Mouse (Mus musculus) liver, adult (tissue): ENCODE results near the gene Fosl2.

Source experiments
- GATA4 ChIP-seq: IDR thresholded peaks from 2 replicates; pipeline ENCODE4 v1.6.1; 2014; ENCODE audit warnings: mild to moderate bottlenecking, low read length; ENCODE audit not compliant: insufficient replicate concordance

Gene Fosl2

GRCm38 (mm10) chr5:32146281-32146680 lies 10.7 kb downstream of the Fosl2 start:
- no peak for TF ChIP-seq GATA4

DNA sequence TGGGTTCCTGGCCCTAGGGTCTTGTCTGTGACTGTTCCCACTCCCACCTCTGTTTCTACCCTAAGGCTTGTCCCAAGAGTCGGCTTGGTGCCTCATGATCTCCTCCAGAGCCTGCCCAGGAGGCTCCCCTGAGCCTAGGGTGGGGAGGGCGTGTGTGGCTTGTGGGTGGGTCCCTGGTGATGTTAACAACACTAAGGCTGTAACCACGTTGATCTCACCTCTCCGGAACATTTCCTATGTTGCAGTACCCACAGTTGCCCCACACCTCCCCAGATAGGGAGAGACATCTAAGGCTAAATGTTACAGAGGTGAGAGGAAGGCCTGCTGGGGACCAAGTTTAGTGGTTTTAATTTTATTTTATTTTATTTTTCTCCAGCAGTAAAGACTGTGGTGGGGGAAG lies 13.0 kb downstream of the Fosl2 start:
- TF ChIP-seq GATA4 = no peak

DNA sequence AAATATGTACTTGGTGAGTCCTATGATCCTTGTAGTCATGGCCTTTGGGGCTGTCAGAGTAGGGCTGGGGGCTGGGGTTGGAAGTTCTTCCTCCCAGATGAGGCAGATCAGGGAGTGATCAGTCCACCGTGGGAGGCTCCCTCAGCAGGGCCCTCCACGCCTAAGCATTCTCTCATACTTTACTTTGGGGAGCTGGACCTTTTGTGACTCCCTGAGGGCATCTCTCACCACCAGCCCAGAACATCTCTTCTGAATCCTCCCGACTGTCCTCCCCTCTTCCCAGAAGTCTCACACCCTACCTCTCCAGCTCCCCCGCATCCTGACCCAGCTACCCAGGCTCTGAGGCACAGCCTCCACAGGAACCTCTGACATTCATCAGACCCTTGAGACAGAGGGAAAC lies 15.6 kb downstream of the Fosl2 start:
- no peak for TF ChIP-seq GATA4

DNA sequence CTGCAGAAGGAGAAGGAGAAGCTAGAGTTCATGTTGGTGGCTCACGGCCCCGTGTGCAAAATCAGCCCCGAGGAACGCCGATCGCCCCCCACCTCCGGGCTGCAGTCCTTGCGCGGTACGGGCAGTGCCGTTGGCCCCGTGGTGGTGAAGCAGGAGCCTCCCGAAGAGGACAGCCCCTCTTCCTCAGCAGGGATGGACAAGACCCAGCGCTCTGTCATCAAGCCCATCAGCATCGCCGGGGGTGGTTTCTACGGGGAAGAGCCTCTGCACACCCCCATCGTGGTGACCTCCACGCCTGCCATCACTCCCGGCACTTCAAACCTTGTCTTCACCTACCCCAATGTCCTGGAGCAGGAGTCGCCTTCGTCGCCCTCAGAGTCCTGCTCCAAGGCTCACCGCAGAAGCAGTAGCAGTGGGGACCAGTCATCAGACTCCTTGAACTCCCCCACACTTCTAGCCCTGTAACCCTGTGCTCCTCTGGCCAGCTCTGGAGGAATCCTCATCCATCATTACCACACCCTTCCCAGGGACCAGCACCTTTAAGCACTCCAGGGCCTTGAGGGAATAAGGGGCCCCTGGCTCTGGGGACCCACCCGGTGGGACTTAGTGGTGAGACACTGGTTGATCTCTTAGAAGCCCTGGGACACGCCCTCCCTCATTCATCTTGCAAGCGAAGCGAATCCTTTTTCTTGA lies 17.3 kb downstream of the Fosl2 start:
- TF ChIP-seq GATA4 = no peak

DNA sequence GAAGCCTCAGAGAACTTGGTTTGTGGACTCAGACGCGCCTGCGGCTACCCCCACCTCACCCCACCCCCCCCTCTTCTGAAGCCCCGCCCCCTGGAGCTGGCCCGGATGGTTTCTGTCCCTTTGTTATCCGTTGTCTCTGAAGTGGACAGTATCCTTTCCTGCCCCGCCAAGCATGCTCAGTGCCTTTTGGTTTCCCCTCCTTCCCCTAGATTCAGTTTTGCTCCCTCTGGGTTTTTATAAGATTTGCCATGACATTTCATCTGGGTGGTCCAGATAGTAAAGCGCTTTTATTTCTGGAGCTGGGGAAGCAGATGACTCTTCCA lies 17.8 kb downstream of the Fosl2 start:
- no peak for TF ChIP-seq GATA4

- no peak for TF ChIP-seq GATA4
These were observed 18.3 kb downstream of the Fosl2 start for GRCm38 (mm10) chr5:32153791-32154490.

- TF ChIP-seq GATA4 = no peak
These were observed 19.5 kb downstream of the Fosl2 start for GRCm38 (mm10) chr5:32154931-32155688.

DNA sequence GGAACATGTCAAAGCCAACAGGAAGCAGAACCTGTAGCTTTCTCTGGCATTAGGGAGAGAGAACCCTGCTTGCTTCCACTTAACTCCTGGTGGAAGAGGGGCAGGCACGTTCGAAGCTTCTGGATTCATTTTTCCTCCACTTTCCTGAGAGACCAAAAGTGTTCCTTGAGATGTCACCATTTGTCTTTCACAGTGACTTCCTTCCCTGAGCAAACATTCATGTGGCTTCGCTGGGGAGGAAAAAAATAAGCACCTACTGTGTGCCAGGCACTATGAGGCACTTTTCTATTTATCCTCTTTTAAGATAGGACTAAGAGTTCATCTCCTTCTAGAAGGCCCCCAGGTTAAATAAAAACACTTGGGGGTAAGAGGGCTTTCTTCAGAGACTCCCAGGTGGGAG lies 20.3 kb downstream of the Fosl2 start:
- no peak for TF ChIP-seq GATA4

GRCm38 (mm10) chr5:32163478-32164043 lies 28.0 kb downstream of the Fosl2 start:
- no peak for TF ChIP-seq GATA4

GRCm38 (mm10) chr5:32172188-32172587 lies 36.6 kb downstream of the Fosl2 start:
- no peak for TF ChIP-seq GATA4

DNA sequence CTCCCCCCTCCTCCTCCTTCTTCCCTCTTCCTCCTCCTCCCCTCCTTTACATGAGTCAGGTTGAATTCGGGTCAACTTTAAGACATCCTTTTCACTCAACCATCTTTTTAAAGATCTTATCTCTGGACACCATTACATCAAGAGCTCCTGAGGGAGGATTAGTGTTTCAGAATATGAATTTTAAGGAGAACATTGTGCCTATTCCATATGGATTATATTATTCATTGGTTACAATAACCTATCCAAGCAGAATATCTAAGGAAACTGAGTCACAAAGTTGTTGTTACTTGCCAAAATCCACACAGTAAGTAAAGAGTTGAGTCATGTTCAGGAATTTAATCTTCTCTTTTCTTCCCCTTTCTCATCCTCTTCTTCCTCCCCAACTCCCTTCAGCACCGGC lies 41.2 kb downstream of the Fosl2 start:
- TF ChIP-seq GATA4 = no peak

GRCm38 (mm10) chr5:32177737-32178136 lies 42.1 kb downstream of the Fosl2 start:
- no peak for TF ChIP-seq GATA4

DNA sequence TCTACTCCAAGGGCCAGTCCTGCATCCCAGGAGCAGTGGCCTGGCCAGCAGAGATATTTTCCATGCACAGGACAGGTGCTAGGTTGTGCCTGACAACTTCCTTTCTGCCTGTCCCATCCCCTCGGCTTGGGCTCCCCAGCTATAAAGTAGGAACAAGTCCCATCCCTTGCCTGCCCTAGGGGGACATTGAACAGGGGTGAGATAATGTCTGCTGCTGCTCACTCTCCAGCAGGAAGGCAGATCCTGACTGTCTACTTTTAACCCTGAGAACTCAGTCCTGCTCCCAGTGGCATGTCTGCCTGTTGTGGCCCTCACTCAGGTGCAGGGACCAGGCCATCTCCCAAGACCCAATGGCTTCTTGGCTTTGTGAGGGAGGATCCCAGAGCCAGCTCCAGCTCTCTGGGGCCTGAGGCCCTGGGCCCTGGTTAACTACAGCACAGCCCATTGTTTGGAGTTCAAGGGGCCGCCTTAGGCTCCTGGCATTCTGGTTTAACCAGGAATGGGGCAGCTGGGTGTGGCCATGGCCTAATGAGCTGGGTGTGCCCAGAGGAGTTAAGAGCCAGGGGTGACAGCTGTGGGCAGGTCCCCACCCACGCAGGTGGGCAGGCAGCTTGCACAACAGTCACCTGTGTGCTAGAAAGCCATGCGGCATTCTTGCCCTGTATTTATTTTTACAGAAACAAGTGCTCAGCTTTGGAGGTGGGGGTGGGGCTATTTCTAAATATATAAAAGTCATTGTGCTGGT lies 47.5 kb downstream of the Fosl2 start:
- no peak for TF ChIP-seq GATA4

GRCm38 (mm10) chr5:32187717-32188116 lies 52.1 kb downstream of the Fosl2 start:
- no peak for TF ChIP-seq GATA4

DNA sequence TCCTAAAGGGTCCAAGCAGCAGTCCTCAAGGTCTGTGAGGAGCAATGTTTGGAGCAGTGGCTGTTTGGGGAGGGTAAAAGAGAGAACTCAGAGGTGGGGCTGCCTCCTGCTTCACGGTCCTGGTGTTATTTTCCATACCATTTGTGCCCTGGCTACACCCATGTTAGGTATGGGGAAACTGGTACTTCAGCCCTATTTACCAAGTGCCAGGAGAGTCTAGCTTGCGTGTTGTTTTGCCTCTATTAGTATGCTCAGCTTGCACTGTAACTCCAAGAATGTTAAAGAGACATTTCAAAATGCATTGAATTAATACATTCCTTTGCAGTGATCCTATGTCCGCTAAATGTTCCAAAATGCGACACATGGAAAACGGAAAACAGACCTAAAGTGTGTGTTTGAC lies 55.7 kb downstream of the Fosl2 start:
- no peak for TF ChIP-seq GATA4

GRCm38 (mm10) chr5:32192016-32192845 lies 56.6 kb downstream of the Fosl2 start:
- no peak for TF ChIP-seq GATA4
